Mouse (Mus musculus) ES-E14 (cell line): ENCODE results near the gene Top1.

Experiments
- CHD2 ChIP-seq: IDR thresholded peaks from 2 replicates; pipeline ENCODE4 v1.6.1; 2014; ENCODE audit warnings: mild to moderate bottlenecking, low read depth, low read length, inconsistent platforms
- MAFK ChIP-seq: IDR thresholded peaks from 2 replicates; pipeline ENCODE4 v1.6.1; 2014; ENCODE audit warnings: mild to moderate bottlenecking, low read depth, low read length, inconsistent platforms; ENCODE audit not compliant: insufficient read depth

GRCm38 (mm10) chr2:160747075-160747474, 101.4 kb downstream of the Top1 start:
- no peak for TF ChIP-seq MAFK
- TF ChIP-seq CHD2: no peak
